ENCODE assay signal across 8 mouse cellular contexts in the genomic region with DNA sequence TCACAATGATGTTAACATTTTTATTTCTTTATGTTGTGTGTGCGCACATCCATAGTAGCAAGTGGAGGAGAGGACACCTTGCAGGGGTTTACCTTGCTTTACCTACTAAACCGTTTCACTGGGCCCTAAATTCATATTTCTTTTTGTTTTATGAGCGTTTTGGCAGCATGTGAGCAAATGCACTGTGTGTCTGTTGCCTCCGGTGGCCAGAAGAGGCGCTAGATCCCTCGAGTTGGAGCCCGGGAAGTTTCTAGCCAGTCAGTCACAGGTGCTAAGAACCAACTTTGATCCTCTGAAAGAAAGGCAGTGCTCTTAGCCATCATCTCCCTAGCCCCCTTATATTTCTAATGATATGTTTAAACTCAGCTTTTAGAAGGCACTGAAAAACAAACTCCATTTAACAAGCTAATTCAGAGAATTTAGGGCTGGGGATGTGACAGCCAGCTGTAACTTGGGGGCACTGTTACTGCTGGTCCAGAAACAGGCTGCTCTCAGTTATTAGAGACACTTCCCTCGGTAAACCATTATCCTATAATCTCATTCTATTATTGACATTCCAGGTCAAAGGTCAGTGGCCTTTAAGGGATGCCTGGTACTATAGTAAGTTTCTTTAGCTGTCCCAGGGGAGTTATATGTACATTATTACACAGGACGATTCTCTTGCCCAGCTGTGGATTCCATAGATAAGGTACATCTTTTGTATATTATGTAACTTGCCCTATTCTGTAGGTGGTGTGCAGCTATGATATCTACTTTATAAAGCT. TPM values are rescaled to one million over a fixed set of nuclear protein-coding genes. Genes with fewer than 3 reads are reported as not detected.
DNase-seq lines count a peak whose midpoint lies in the region; ATAC-seq and TF ChIP-seq lines count a peak whose summit lies in the region.

No protein-coding gene starts in this region.

- peaks cover 13% of the 10 kb centered on the region for H3K36me3 ChIP-seq in embryonic facial prominence, embryonic 13.5 days
- H3K36me3 ChIP-seq in intestine, embryonic 16.5 days (ENCODE audit: control insufficient read depth, insufficient read depth, low read length), result no peaks in the 10 kb centered on the region
- H3K36me3 ChIP-seq in lung, embryonic 14.5 days (ENCODE audit: insufficient read depth), result peaks cover 16% of the 10 kb centered on the region

- peak overlapping the region; percentile 56 for H3K4me2 ChIP-seq in embryonic facial prominence, embryonic 13.5 days
- peak overlapping the region; percentile 55 for H3K4me2 ChIP-seq in intestine, embryonic 16.5 days (ENCODE audit: low read depth, low read length)
- peak overlapping the region; percentile 63 for H3K4me2 ChIP-seq in lung, embryonic 14.5 days

- peak; percentile 50 for TF ChIP-seq CTCF in lung, embryonic 14.5 days (IDR thresholded peaks at IDR 0.05; ENCODE audit: low read depth)

- no peaks in the 10 kb centered on the region for H3K27me3 ChIP-seq in embryonic facial prominence, embryonic 13.5 days
- H3K27me3 ChIP-seq in intestine, embryonic 16.5 days (replicated peaks; ENCODE audit: control insufficient read depth, insufficient read depth, low read length), result no peaks in the 10 kb centered on the region
- H3K27me3 ChIP-seq in lung, embryonic 14.5 days (ENCODE audit: insufficient read depth, low read length), result no peaks in the 10 kb centered on the region

- no peaks in the 10 kb centered on the region for H3K9me3 ChIP-seq in embryonic facial prominence, embryonic 13.5 days
- H3K9me3 ChIP-seq in intestine, embryonic 16.5 days (ENCODE audit: control insufficient read depth, low read length), result no peaks in the 10 kb centered on the region
- H3K9me3 ChIP-seq in lung, embryonic 14.5 days (ENCODE audit: low read depth, low read length), result no peaks in the 10 kb centered on the region

- peaks cover 22% of the 10 kb centered on the region for H3K4me1 ChIP-seq in embryonic facial prominence, embryonic 13.5 days
- peaks cover 13% of the 10 kb centered on the region for H3K4me1 ChIP-seq in intestine, embryonic 16.5 days (ENCODE audit: control insufficient read depth, insufficient read depth, low read length)
- H3K4me1 ChIP-seq in lung, embryonic 14.5 days (ENCODE audit: insufficient read depth), result no peaks in the 10 kb centered on the region

- peak overlapping the region; percentile 100 for H3K27ac ChIP-seq in embryonic facial prominence, embryonic 13.5 days
- H3K27ac ChIP-seq in intestine, embryonic 16.5 days (ENCODE audit: low read length), result peak overlapping the region; percentile 100
- H3K27ac ChIP-seq in lung, embryonic 14.5 days (ENCODE audit: low read depth), result peak overlapping the region; percentile 100

- H3K9ac ChIP-seq in embryonic facial prominence, embryonic 13.5 days, result no peak overlapping the region
- no peak overlapping the region for H3K9ac ChIP-seq in intestine, embryonic 16.5 days (ENCODE audit: low read depth, low read length)
- no peak overlapping the region for H3K9ac ChIP-seq in lung, embryonic 14.5 days

- no peak for ATAC-seq in embryonic facial prominence, embryonic 13.5 days (ENCODE audit: insufficient number of reproducible peaks, insufficient read depth, low FRiP score, low TSS enrichment, low read depth)
- ATAC-seq in intestine, embryonic 16.5 days, result no peak
- ATAC-seq in lung, embryonic 14.5 days (ENCODE audit: insufficient read depth), result no peak

- DNase-seq in adrenal gland, adult (ENCODE audit: inconsistent age in 2 of 2, low spot score in 1 of 2), result peak; percentile 25 to 64
- no peak for DNase-seq in adrenal gland, postnatal 25 days
- peak; percentile 68 for DNase-seq in MEL-GATA-1-ER (ENCODE audit: extremely low read depth, low read depth)
- DNase-seq in lung, embryonic 14.5 days, result peak; percentile 66
- DNase-seq in spleen, adult 12 weeks (ENCODE audit: low spot score), result peak; percentile 40
- DNase-seq in urinary bladder, postnatal 10 days (ENCODE audit: low spot score), result no peak

- WGBS in embryonic facial prominence, embryonic 13.5 days, result 27% methylated on average over 9 of the region's 9 CpGs
- 22% methylated on average over 9 of the region's 9 CpGs for WGBS in intestine, embryonic 16.5 days
- 25% methylated on average over 9 of the region's 9 CpGs for WGBS in lung, embryonic 14.5 days

- H3K4me3 ChIP-seq in embryonic facial prominence, embryonic 13.5 days, result peak overlapping the region; percentile 83
- peak overlapping the region; percentile 81; the same call in 1 of the 2 replicates for H3K4me3 ChIP-seq in intestine, embryonic 16.5 days (ENCODE audit: low read length)
- H3K4me3 ChIP-seq in lung, embryonic 14.5 days (ENCODE audit: low read depth, low read length), result 0 out of 2 replicates have a peak overlapping the region, but pooled peaks have one; percentile 74

RNA-seq across cellular contexts. Expression of a gene that starts 1.4 kb away (rescaled TPM):
- 23.4 and 33.1 TPM in 2 replicates for total RNA-seq in adrenal gland, postnatal 25 days (2021)
- 61.4 and 67.7 TPM in 2 replicates for polyA plus RNA-seq in embryonic facial prominence, embryonic 13.5 days (2015; fragmentation: Nextera tagmentation; extraction: Ambion mirVana)
- 52.2 and 52.6 TPM in 2 replicates for polyA plus RNA-seq in intestine, embryonic 16.5 days (2015; fragmentation: Nextera tagmentation; extraction: Ambion mirVana)
- 39.6 and 44.7 TPM in 2 replicates for polyA plus RNA-seq in lung, embryonic 14.5 days (2014; fragmentation: Nextera tagmentation; extraction: Ambion mirVana)

RNA-seq across cellular contexts. Expression of a gene that starts 6.5 kb away (rescaled TPM):
- total RNA-seq in adrenal gland, postnatal 25 days (2021), result 21.1 and 24.8 TPM in 2 replicates
- polyA plus RNA-seq in embryonic facial prominence, embryonic 13.5 days (2015; fragmentation: Nextera tagmentation; extraction: Ambion mirVana), result 44.6 and 45.1 TPM in 2 replicates
- polyA plus RNA-seq in intestine, embryonic 16.5 days (2015; fragmentation: Nextera tagmentation; extraction: Ambion mirVana), result 33.8 and 36.5 TPM in 2 replicates
- 29.1 and 35.7 TPM in 2 replicates for polyA plus RNA-seq in lung, embryonic 14.5 days (2014; fragmentation: Nextera tagmentation; extraction: Ambion mirVana)

RNA-seq across cellular contexts. Expression of a gene that starts 24.1 kb away (rescaled TPM):
- total RNA-seq in adrenal gland, postnatal 25 days (2021), result 38.7 and 51.6 TPM in 2 replicates
- 9.9 and 10.6 TPM in 2 replicates for polyA plus RNA-seq in embryonic facial prominence, embryonic 13.5 days (2015; fragmentation: Nextera tagmentation; extraction: Ambion mirVana)
- polyA plus RNA-seq in intestine, embryonic 16.5 days (2015; fragmentation: Nextera tagmentation; extraction: Ambion mirVana), result 4.4 and 4.6 TPM in 2 replicates
- polyA plus RNA-seq in lung, embryonic 14.5 days (2014; fragmentation: Nextera tagmentation; extraction: Ambion mirVana), result 11.3 and 11.6 TPM in 2 replicates

RNA-seq across cellular contexts. Expression of a gene that starts 31.1 kb away (rescaled TPM):
- total RNA-seq in adrenal gland, postnatal 25 days (2021), result 25.0 and 26.2 TPM in 2 replicates
- polyA plus RNA-seq in embryonic facial prominence, embryonic 13.5 days (2015; fragmentation: Nextera tagmentation; extraction: Ambion mirVana), result 18.5 and 22.2 TPM in 2 replicates
- polyA plus RNA-seq in intestine, embryonic 16.5 days (2015; fragmentation: Nextera tagmentation; extraction: Ambion mirVana), result 31.2 and 32.0 TPM in 2 replicates
- 25.1 and 26.2 TPM in 2 replicates for polyA plus RNA-seq in lung, embryonic 14.5 days (2014; fragmentation: Nextera tagmentation; extraction: Ambion mirVana)

RNA-seq across cellular contexts. Expression of a gene that starts 31.4 kb away (rescaled TPM):
- total RNA-seq in adrenal gland, postnatal 25 days (2021), result 9.2 and 17.1 TPM in 2 replicates
- 8.8 and 9.3 TPM in 2 replicates for polyA plus RNA-seq in embryonic facial prominence, embryonic 13.5 days (2015; fragmentation: Nextera tagmentation; extraction: Ambion mirVana)
- polyA plus RNA-seq in intestine, embryonic 16.5 days (2015; fragmentation: Nextera tagmentation; extraction: Ambion mirVana), result 9.7 and 10.1 TPM in 2 replicates
- 7.4 and 9.4 TPM in 2 replicates for polyA plus RNA-seq in lung, embryonic 14.5 days (2014; fragmentation: Nextera tagmentation; extraction: Ambion mirVana)

Comparison
In these comparisons a context has a peak if more than half of its experiments do, and no peak if none do; other contexts are left out.
1. DNase-seq: peak in adrenal gland, adult (2 of 2), MEL-GATA-1-ER (single experiment), lung, embryonic 14.5 days (single experiment) and spleen, adult 12 weeks (single experiment); none in adrenal gland, postnatal 25 days (single experiment) and urinary bladder, postnatal 10 days (single experiment).
2. Peak in every context shown above with its lines, with median percentiles within 50 percentile points of each other: H3K27ac ChIP-seq, H3K4me2 ChIP-seq and H3K4me3 ChIP-seq.